Mouse (Mus musculus) myocyte (in vitro differentiated cells): ENCODE data around the gene Itk. TPM values are rescaled to one million over a fixed set of nuclear protein-coding genes. Genes with fewer than 3 reads are reported as not detected.
"Not testable (repeated sequence)": the region's sequence is repeated elsewhere in the genome, so short reads cannot be mapped to it uniquely, and the experiment has no call there.

Source experiments
- H3K27me3 ChIP-seq: one replicate; pipeline ENCODE4 v1.6.1; 2011; ENCODE audit not compliant: control insufficient read depth, insufficient read depth, insufficient read length
- H3K36me3 ChIP-seq: one replicate; pipeline ENCODE4 v1.6.1; 2011; ENCODE audit not compliant: control insufficient read depth, insufficient read depth
- H3K4me2 ChIP-seq: one replicate; pipeline ENCODE4 v1.6.1; 2011; ENCODE audit warnings: low read depth, control low read depth
- H3K4me3 ChIP-seq: one replicate; pipeline ENCODE4 v1.5.1; 2011; ENCODE audit warnings: mild to moderate bottlenecking, control low read depth, moderate library complexity
- H3K79me2 ChIP-seq: one replicate; pipeline ENCODE4 v1.6.1; 2011; ENCODE audit not compliant: control insufficient read depth, insufficient read depth
- H3ac ChIP-seq: one replicate; pipeline ENCODE4 v1.6.1; 2011; ENCODE audit not compliant: control insufficient read depth, insufficient read length
- CEBPB ChIP-seq: IDR thresholded peaks from 2 replicates; pipeline ENCODE4 v1.6.1; 2011; ENCODE audit warnings: mild to moderate bottlenecking, moderate library complexity; ENCODE audit not compliant: poor library complexity, insufficient read depth, severe bottlenecking
- E2F4 ChIP-seq: IDR thresholded peaks from one replicate; pipeline ENCODE4 v1.6.1; 2011; ENCODE audit warnings: mild to moderate bottlenecking, control low read depth, moderate library complexity; ENCODE audit not compliant: insufficient read depth
- MAX ChIP-seq: IDR thresholded peaks from one replicate; pipeline ENCODE4 v1.6.1; 2011; ENCODE audit warnings: low read depth, mild to moderate bottlenecking, control low read depth
- MYOD1 ChIP-seq, 3 experiments: IDR thresholded peaks; one replicate each; pipeline ENCODE4 v1.6.1; 2011; ENCODE audit warnings: control low read depth in 2 of 3, low read depth in 2 of 3, mild to moderate bottlenecking in 2 of 3, moderate library complexity in 1 of 3; ENCODE audit not compliant: insufficient read length in 2 of 3, control insufficient read depth in 1 of 3
- MYOG ChIP-seq, 3 experiments: IDR thresholded peaks; one replicate each; pipeline ENCODE4 v1.6.1; 2011; ENCODE audit warnings: control low read depth in 2 of 3, low read depth in 2 of 3, mild to moderate bottlenecking in 2 of 3; ENCODE audit not compliant: insufficient read length in 2 of 3, control insufficient read depth in 1 of 3, insufficient read depth in 1 of 3
- POLR2A ChIP-seq: IDR thresholded peaks from one replicate; pipeline ENCODE4 v1.6.1; 2011; ENCODE audit warnings: low read depth, mild to moderate bottlenecking, control low read depth, moderate library complexity; ENCODE audit not compliant: insufficient read length
- POLR2AphosphoS2 ChIP-seq: IDR thresholded peaks from one replicate; pipeline ENCODE4 v1.6.1; 2011; ENCODE audit warnings: low read depth, control low read depth; ENCODE audit not compliant: insufficient read length
- REST ChIP-seq: IDR thresholded peaks from one replicate; pipeline ENCODE4 v1.6.1; 2011; ENCODE audit warnings: mild to moderate bottlenecking, control low read depth, moderate library complexity; ENCODE audit not compliant: insufficient read depth, insufficient read length
- SRF ChIP-seq: IDR thresholded peaks from one replicate; pipeline ENCODE4 v1.6.1; 2011; ENCODE audit warnings: low read depth; ENCODE audit not compliant: control insufficient read depth, insufficient read length
- TCF12 ChIP-seq: IDR thresholded peaks from one replicate; pipeline ENCODE4 v1.6.1; 2011; ENCODE audit warnings: mild to moderate bottlenecking, control low read depth; ENCODE audit not compliant: poor library complexity, insufficient read depth, severe bottlenecking
- TCF3 ChIP-seq: IDR thresholded peaks from one replicate; pipeline ENCODE4 v1.6.1; 2011; ENCODE audit warnings: low read depth, control low read depth; ENCODE audit not compliant: insufficient read length
- USF1 ChIP-seq: IDR thresholded peaks from one replicate; pipeline ENCODE4 v1.6.1; 2011; ENCODE audit warnings: low read depth, mild to moderate bottlenecking, control low read depth, moderate library complexity
- polyA plus RNA-seq: library from polyadenylated mRNA; unstranded; fragments of >200 nt; fragmentation: generic; extraction: Trizol; gene quantifications from one replicate; pipeline ENCODE4 v1.2.1, GENCODE M21; 2012; ENCODE audit warnings: missing spikeins

The Itk gene
- polyA plus RNA-seq, 1 experiment, result 0.01 TPM

- no peak overlapping the region for H3K4me3 ChIP-seq
- no peaks in the 10 kb centered on the region for H3K79me2 ChIP-seq
- no peak overlapping the region for H3K4me2 ChIP-seq
- no peaks in the 10 kb centered on the region for H3K27me3 ChIP-seq
- TF ChIP-seq USF1, result no peak
- no peak for TF ChIP-seq SRF
- no peak for TF ChIP-seq MYOD1 (IDR thresholded peaks at IDR 0.05; ENCODE audit: control insufficient read depth in 1 of 3, insufficient read length in 2 of 3, low read depth in 2 of 3)
- no peak for TF ChIP-seq E2F4
- no peak for TF ChIP-seq TCF3
- TF ChIP-seq POLR2A, result no peak
- no peak for TF ChIP-seq POLR2AphosphoS2
- TF ChIP-seq REST, result no peak
- TF ChIP-seq MAX, result no peak
- TF ChIP-seq TCF12, result no peak
- TF ChIP-seq CEBPB, result no peak
- TF ChIP-seq MYOG (IDR thresholded peaks at IDR 0.05; ENCODE audit: control insufficient read depth in 1 of 3, insufficient read depth in 1 of 3, insufficient read length in 2 of 3, low read depth in 2 of 3), result no peak
- H3K36me3 ChIP-seq, result no peaks in the 10 kb centered on the region
- no peak overlapping the region for H3ac ChIP-seq
These were observed 41.8 kb upstream of the Itk start for GRCm38 (mm10) chr11:46431129-46431528.

- no peak overlapping the region for H3ac ChIP-seq
- no peaks in the 10 kb centered on the region for H3K79me2 ChIP-seq
- H3K4me2 ChIP-seq, result no peak overlapping the region
- no peaks in the 10 kb centered on the region for H3K27me3 ChIP-seq
- no peak overlapping the region for H3K4me3 ChIP-seq
- H3K36me3 ChIP-seq, result no peaks in the 10 kb centered on the region
- TF ChIP-seq E2F4 (no peak), TCF12 (no peak), POLR2AphosphoS2 (no peak), CEBPB (no peak), MAX (no peak), MYOG (IDR thresholded peaks at IDR 0.05; ENCODE audit: control insufficient read depth in 1 of 3, insufficient read depth in 1 of 3, insufficient read length in 2 of 3, low read depth in 2 of 3) (no peak), TCF3 (no peak), SRF (no peak), POLR2A (no peak), USF1 (no peak)
These were observed 40.8 kb upstream of the Itk start for GRCm38 (mm10) chr11:46430123-46430522.

- not testable (repeated sequence) for H3K79me2 ChIP-seq, H3ac ChIP-seq, H3K4me3 ChIP-seq, H3K4me2 ChIP-seq, H3K27me3 ChIP-seq, H3K36me3 ChIP-seq
These were observed 38.8 kb upstream of the Itk start for GRCm38 (mm10) chr11:46428131-46428530.

- Histone ChIP-seq H3K27me3 (no peaks in the 10 kb centered on the region), H3K4me3 (no peak overlapping the region), H3K79me2 (no peaks in the 10 kb centered on the region), H3K4me2 (no peak overlapping the region), H3K36me3 (no peaks in the 10 kb centered on the region), H3ac (no peak overlapping the region)
- no peak for TF ChIP-seq POLR2A
- TF ChIP-seq MYOG (IDR thresholded peaks at IDR 0.05; ENCODE audit: control insufficient read depth in 1 of 3, insufficient read depth in 1 of 3, insufficient read length in 2 of 3, low read depth in 2 of 3), result no peak
- no peak for TF ChIP-seq MAX
- no peak for TF ChIP-seq TCF12
- TF ChIP-seq E2F4, result no peak
- no peak for TF ChIP-seq TCF3
- no peak for TF ChIP-seq REST
- no peak for TF ChIP-seq MYOD1 (IDR thresholded peaks at IDR 0.05; ENCODE audit: control insufficient read depth in 1 of 3, insufficient read length in 2 of 3, low read depth in 2 of 3)
- no peak for TF ChIP-seq SRF
- no peak for TF ChIP-seq USF1
- TF ChIP-seq POLR2AphosphoS2, result no peak
- no peak for TF ChIP-seq CEBPB
These were observed 32.0 kb upstream of the Itk start for GRCm38 (mm10) chr11:46421086-46421888.

- Histone ChIP-seq H3K36me3 (no peaks in the 10 kb centered on the region), H3K4me3 (no peak overlapping the region), H3K4me2 (no peak overlapping the region), H3ac (no peak overlapping the region), H3K79me2 (no peaks in the 10 kb centered on the region), H3K27me3 (no peaks in the 10 kb centered on the region)
- no peak for TF ChIP-seq TCF12
- no peak for TF ChIP-seq SRF
- no peak for TF ChIP-seq CEBPB
- TF ChIP-seq POLR2A, result no peak
- no peak for TF ChIP-seq E2F4
- no peak for TF ChIP-seq MAX
- no peak for TF ChIP-seq POLR2AphosphoS2
These were observed 29.5 kb upstream of the Itk start for GRCm38 (mm10) chr11:46418860-46419259.
